Mouse (Mus musculus): ENCODE measurements around the gene Epha10. TPM values are rescaled to one million over a fixed set of nuclear protein-coding genes. Genes with fewer than 3 reads are reported as not detected.

Gene Epha10
- polyA plus RNA-seq, 1 experiment from 2014 or later = 9.3 TPM

DNA sequence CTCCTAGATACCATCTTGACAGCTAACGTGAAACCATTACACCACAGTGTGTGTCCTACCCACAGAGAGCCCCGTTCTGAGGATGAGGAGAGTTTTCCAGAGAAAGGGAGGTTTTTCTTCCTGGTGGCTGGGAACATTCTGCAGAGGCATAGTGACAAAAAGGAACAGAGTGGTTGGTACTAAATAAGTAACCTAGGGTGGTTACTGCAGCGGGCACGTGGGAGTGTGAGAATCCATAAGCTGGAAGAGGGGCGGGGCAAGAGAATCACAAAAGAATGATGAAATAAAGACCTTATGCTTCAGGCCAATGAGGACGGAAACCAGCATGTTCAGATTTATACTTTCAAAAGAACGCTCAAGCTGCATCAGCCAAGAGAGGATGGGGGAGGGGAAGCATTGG is 8.0 kb downstream of the Epha10 start:
- no peaks in the 10 kb centered on the region; the same call in 1 of the 2 replicates for H3K4me1 ChIP-seq (ENCODE audit: control insufficient read depth, insufficient read depth, low read length)
- H3K9ac ChIP-seq (replicated peaks; ENCODE audit: low read depth, low read length) = no peak overlapping the region
- ATAC-seq (ENCODE audit: low read depth) = no peak
- H3K36me3 ChIP-seq (ENCODE audit: control insufficient read depth, insufficient read depth, low read length) = no peaks in the 10 kb centered on the region
- no peak overlapping the region for H3K4me3 ChIP-seq (ENCODE audit: low read depth, low read length)
- no peaks in the 10 kb centered on the region; the same call in 1 of the 2 replicates for H3K27me3 ChIP-seq (ENCODE audit: control insufficient read depth, insufficient read depth, low read length)
- H3K4me2 ChIP-seq (ENCODE audit: low read depth, low read length) = no peak overlapping the region
- WGBS = 77% methylated on average over 7 of the region's 7 CpGs
- H3K9me3 ChIP-seq (ENCODE audit: control insufficient read depth, low read length) = no peaks in the 10 kb centered on the region
- no peak overlapping the region for H3K27ac ChIP-seq (ENCODE audit: low read depth, low read length)

DNA sequence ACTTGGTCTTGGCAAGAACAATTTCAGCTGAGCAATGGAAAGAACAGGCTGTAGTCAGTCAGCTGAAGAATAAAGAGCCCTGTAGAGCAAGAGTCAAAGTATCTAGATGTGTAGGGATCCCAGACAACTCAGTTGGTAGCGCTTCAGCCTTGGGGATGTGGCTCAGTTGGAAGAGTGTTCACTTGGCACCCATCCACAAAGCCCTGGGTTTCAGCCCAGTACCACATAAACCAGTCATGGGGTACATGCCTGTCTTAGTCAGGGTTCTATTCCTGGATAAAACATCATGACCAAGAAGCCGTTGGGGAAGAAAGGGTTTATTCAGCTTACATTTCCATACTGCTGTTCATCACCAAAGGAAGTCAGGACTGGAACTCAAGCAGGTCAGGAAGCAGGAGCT is 9.2 kb downstream of the Epha10 start:
- no peak for ATAC-seq (ENCODE audit: low read depth)

DNA sequence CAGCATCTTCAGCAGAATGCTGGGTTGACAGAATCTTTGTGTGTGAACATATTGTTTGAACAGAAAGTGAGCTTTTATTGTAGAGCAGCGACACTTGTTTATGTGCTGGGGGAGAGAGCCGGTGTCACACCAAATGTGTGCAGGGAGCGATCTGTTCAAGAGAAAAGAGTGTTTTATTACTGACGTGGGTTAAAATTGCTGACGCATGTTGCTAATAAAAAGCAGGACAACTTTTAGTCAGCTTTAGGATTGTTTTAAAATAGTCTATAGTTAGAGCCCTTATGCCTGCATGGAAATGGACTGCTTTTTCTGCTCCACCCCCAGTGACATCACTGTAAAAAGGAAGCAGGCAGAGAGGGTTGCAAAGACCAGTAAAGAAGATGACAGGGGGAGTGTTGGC is 10.1 kb downstream of the Epha10 start:
- H3K27ac ChIP-seq (ENCODE audit: low read depth, low read length) = no peak overlapping the region
- H3K36me3 ChIP-seq (ENCODE audit: control insufficient read depth, insufficient read depth, low read length) = no peaks in the 10 kb centered on the region
- no peak overlapping the region for H3K9ac ChIP-seq (replicated peaks; ENCODE audit: low read depth, low read length)
- H3K4me3 ChIP-seq (ENCODE audit: low read depth, low read length) = no peak overlapping the region
- ATAC-seq (ENCODE audit: low read depth) = no peak
- H3K4me2 ChIP-seq (ENCODE audit: low read depth, low read length) = no peak overlapping the region
- WGBS = 72% methylated on average over 5 of the region's 5 CpGs
- peaks cover under 1% of the 10 kb centered on the region; the same call in 1 of the 2 replicates for H3K27me3 ChIP-seq (ENCODE audit: control insufficient read depth, insufficient read depth, low read length)
- H3K4me1 ChIP-seq (ENCODE audit: control insufficient read depth, insufficient read depth, low read length) = no peaks in the 10 kb centered on the region; the same call in 1 of the 2 replicates
- no peaks in the 10 kb centered on the region for H3K9me3 ChIP-seq (ENCODE audit: control insufficient read depth, low read length)

More for the DNA sequence above, 9.2 kb downstream of the Epha10 start:
- no peak overlapping the region for H3K27ac ChIP-seq (ENCODE audit: low read depth, low read length)
- no peaks in the 10 kb centered on the region; the same call in 1 of the 2 replicates for H3K27me3 ChIP-seq (ENCODE audit: control insufficient read depth, insufficient read depth, low read length)
- no peak overlapping the region for H3K4me3 ChIP-seq (ENCODE audit: low read depth, low read length)
- no peak overlapping the region for H3K4me2 ChIP-seq (ENCODE audit: low read depth, low read length)
- H3K36me3 ChIP-seq (ENCODE audit: control insufficient read depth, insufficient read depth, low read length) = no peaks in the 10 kb centered on the region
- 83% methylated on average over 2 of the region's 2 CpGs for WGBS
- no peaks in the 10 kb centered on the region; the same call in 1 of the 2 replicates for H3K4me1 ChIP-seq (ENCODE audit: control insufficient read depth, insufficient read depth, low read length)
- no peak overlapping the region for H3K9ac ChIP-seq (replicated peaks; ENCODE audit: low read depth, low read length)
- H3K9me3 ChIP-seq (ENCODE audit: control insufficient read depth, low read length) = no peaks in the 10 kb centered on the region

DNA sequence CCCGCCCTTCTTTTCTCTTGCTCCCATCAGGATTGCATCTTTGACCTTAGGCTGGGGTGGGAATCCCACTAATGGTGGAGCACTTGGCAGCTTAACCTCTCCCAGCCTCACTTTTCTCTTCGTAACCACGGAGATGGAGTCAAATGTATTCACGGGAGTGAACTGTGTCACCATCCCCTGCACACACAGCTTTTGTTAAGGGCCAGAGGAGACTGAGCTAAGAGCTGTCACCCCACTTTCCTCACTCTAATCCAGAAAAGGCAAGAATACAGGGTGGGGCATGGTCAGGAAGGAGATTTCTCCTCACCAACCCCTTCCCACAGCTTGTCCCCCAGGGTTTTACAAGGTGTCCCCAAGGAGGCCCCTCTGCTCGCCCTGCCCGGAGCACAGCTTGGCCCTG is 13.1 kb downstream of the Epha10 start:
- Histone ChIP-seq H3K4me1 (ENCODE audit: control insufficient read depth, insufficient read depth, low read length) (no peaks in the 10 kb centered on the region; the same call in 1 of the 2 replicates), H3K36me3 (ENCODE audit: control insufficient read depth, insufficient read depth, low read length) (no peaks in the 10 kb centered on the region), H3K4me2 (ENCODE audit: low read depth, low read length) (peak overlapping the region; percentile 59; the same call in 1 of the 2 replicates), H3K27ac (ENCODE audit: low read depth, low read length) (no peak overlapping the region), H3K9ac (replicated peaks; ENCODE audit: low read depth, low read length) (0 out of 2 replicates have a peak overlapping the region, but pooled peaks have one; percentile 60), H3K27me3 (ENCODE audit: control insufficient read depth, insufficient read depth, low read length) (0 out of 2 replicates have a peak, but pooled peaks cover 2% of the 10 kb centered on the region), H3K4me3 (ENCODE audit: low read depth, low read length) (no peak overlapping the region), H3K9me3 (ENCODE audit: control insufficient read depth, low read length) (no peaks in the 10 kb centered on the region)
- 27% methylated on average over 6 of the region's 6 CpGs for WGBS
- 0 out of 2 replicates have a peak, but pooled peaks have one; percentile 29 for ATAC-seq (ENCODE audit: low read depth)

DNA sequence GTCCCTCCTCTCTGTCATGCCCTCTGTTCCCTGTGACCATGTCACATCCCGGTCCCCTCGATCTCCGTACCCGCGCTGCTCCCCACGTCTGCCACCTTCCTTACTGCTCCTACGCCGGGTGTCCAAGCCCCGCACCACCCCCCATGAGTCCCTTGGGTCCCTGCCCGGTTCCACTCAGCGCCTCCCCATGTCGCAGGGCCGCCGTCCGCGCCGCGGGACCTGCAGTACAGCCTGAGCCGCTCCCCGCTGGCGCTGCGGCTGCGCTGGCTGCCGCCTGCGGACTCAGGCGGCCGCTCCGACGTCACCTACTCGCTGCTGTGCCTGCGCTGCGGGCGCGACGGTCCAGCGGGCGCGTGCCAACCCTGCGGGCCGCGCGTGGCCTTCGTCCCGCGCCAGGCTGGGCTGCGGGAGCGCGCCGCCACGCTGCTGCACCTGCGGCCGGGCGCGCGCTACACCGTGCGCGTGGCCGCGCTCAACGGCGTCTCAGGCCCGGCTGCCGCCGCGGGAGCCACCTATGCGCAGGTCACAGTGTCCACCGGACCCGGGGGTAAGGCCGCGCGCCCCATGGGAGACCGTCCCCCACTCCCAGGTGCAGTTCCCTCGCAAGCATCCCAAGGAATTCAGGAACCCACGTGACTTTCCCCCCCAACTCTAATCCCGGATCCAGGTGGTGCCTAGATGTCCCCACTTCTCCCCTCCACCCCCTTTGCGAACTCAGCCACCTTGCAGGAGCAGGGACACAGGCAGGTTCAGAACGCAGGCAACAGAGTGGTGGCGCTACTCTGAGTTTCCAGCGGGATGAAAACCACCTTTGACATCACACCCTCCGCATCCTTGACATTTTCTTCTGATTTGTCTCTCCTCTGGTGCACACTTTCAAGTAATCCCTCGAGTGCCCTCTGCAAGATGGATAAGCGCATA is 14.1 kb downstream of the Epha10 start:
- Histone ChIP-seq H3K27me3 (ENCODE audit: control insufficient read depth, insufficient read depth, low read length) (0 out of 2 replicates have a peak, but pooled peaks cover 2% of the 10 kb centered on the region), H3K4me3 (ENCODE audit: low read depth, low read length) (peak overlapping the region; percentile 42), H3K4me1 (ENCODE audit: control insufficient read depth, insufficient read depth, low read length) (no peaks in the 10 kb centered on the region; the same call in 1 of the 2 replicates), H3K4me2 (ENCODE audit: low read depth, low read length) (peak overlapping the region; percentile 59), H3K36me3 (ENCODE audit: control insufficient read depth, insufficient read depth, low read length) (no peaks in the 10 kb centered on the region), H3K9ac (replicated peaks; ENCODE audit: low read depth, low read length) (peak overlapping the region; percentile 60), H3K27ac (ENCODE audit: low read depth, low read length) (no peak overlapping the region), H3K9me3 (ENCODE audit: control insufficient read depth, low read length) (no peaks in the 10 kb centered on the region)
- peak; percentile 71 for ATAC-seq (ENCODE audit: low read depth)
- WGBS = 2% methylated on average over 80 of the region's 83 CpGs

DNA sequence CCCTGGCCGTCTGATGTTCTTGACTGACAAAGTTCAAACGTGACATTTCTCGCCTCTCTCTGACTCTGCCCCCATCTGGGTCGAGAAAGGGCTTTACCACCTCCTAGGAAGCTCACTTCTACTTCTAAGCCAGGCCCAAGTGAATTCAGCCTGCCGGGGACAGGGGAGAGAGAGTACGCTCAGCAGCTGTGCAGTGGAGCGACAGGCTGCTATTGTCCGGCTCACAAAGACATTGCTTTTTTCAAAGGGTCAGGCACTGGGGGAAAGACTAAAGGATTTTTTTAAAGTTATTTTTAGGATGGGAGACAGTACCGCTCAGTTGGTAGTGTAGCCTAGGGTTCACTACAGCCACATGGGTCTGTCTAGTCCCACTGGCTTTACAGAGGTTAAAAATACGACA is 17.7 kb downstream of the Epha10 start:
- WGBS = 21% methylated on average over 10 of the region's 10 CpGs
- Histone ChIP-seq H3K9ac (replicated peaks; ENCODE audit: low read depth, low read length) (no peak overlapping the region), H3K9me3 (ENCODE audit: control insufficient read depth, low read length) (no peaks in the 10 kb centered on the region), H3K27ac (ENCODE audit: low read depth, low read length) (no peak overlapping the region), H3K4me3 (ENCODE audit: low read depth, low read length) (no peak overlapping the region), H3K4me2 (ENCODE audit: low read depth, low read length) (no peak overlapping the region), H3K36me3 (ENCODE audit: control insufficient read depth, insufficient read depth, low read length) (no peaks in the 10 kb centered on the region), H3K4me1 (ENCODE audit: control insufficient read depth, insufficient read depth, low read length) (no peaks in the 10 kb centered on the region; the same call in 1 of the 2 replicates), H3K27me3 (ENCODE audit: control insufficient read depth, insufficient read depth, low read length) (0 out of 2 replicates have a peak, but pooled peaks cover 2% of the 10 kb centered on the region)
- ATAC-seq (ENCODE audit: low read depth) = no peak

DNA sequence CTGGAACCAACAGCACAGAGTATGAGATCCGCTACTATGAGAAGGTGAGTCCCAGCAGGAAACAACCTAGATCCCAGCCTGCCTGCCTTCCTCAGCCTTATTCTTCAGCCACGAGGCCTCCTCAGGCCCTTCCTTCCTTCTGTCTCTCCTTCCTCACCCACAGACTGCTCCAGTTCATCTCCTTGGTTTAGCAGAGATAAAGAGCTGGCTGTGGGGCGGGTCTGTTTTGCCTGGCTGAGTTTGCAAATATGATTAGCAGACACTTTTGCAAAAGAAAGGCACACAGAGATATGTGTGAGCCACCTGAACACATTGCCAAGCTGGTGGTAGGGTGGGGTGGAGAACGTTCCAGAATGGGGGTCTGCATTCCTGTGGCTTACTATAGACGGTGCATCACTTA is 19.2 kb downstream of the Epha10 start:
- no peaks in the 10 kb centered on the region for H3K36me3 ChIP-seq (ENCODE audit: control insufficient read depth, insufficient read depth, low read length)
- H3K4me3 ChIP-seq (ENCODE audit: low read depth, low read length) = no peak overlapping the region
- ATAC-seq (ENCODE audit: low read depth) = no peak
- H3K27me3 ChIP-seq (ENCODE audit: control insufficient read depth, insufficient read depth, low read length) = 0 out of 2 replicates have a peak, but pooled peaks cover 2% of the 10 kb centered on the region
- H3K4me2 ChIP-seq (ENCODE audit: low read depth, low read length) = no peak overlapping the region
- WGBS = 67% methylated on average over 5 of the region's 5 CpGs
- no peak overlapping the region for H3K27ac ChIP-seq (ENCODE audit: low read depth, low read length)
- no peaks in the 10 kb centered on the region; the same call in 1 of the 2 replicates for H3K4me1 ChIP-seq (ENCODE audit: control insufficient read depth, insufficient read depth, low read length)
- H3K9me3 ChIP-seq (ENCODE audit: control insufficient read depth, low read length) = no peaks in the 10 kb centered on the region
- no peak overlapping the region for H3K9ac ChIP-seq (replicated peaks; ENCODE audit: low read depth, low read length)

DNA sequence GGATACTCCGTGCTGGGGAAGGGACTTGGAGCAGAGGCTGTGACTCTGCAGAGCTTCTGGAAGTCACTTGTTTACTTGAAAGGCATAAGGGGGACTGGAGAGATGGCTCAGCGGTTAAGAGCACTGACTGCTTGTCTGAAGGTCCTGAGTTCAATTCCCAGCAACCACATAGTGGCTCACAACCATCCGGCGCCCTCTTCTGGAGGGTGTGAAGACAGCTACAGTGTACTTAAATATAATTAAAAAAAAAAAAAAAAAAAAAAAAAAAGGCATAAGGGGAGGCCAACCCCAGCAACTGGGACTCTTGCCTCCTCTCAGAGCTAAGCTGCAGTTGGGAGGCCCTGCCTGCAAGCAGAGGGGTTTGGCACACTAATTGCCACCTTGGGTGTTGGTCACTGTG is 24.7 kb downstream of the Epha10 start:
- ATAC-seq (ENCODE audit: low read depth) = no peak

More for the DNA sequence above, 24.7 kb downstream of the Epha10 start:
- no peaks in the 10 kb centered on the region for H3K27me3 ChIP-seq (ENCODE audit: control insufficient read depth, insufficient read depth, low read length)
- no peak overlapping the region for H3K4me2 ChIP-seq (ENCODE audit: low read depth, low read length)
- no peak overlapping the region for H3K27ac ChIP-seq (ENCODE audit: low read depth, low read length)
- WGBS = 63% methylated on average over 4 of the region's 4 CpGs
- no peaks in the 10 kb centered on the region for H3K36me3 ChIP-seq (ENCODE audit: control insufficient read depth, insufficient read depth, low read length)
- H3K4me1 ChIP-seq (ENCODE audit: control insufficient read depth, insufficient read depth, low read length) = peaks cover 10% of the 10 kb centered on the region; the same call in 1 of the 2 replicates
- no peaks in the 10 kb centered on the region for H3K9me3 ChIP-seq (ENCODE audit: control insufficient read depth, low read length)
- no peak overlapping the region for H3K4me3 ChIP-seq (ENCODE audit: low read depth, low read length)
- no peak overlapping the region for H3K9ac ChIP-seq (replicated peaks; ENCODE audit: low read depth, low read length)
